Mouse (Mus musculus) liver, embryonic 14.5 days (tissue): ENCODE measurements at regions not wholly inside any gene's neighbourhood (a gene's known extent, or its start where the extent isn't known, plus 50 kb on each side); places are given as distances from the start of the nearest gene placed in this dataset.
"Not testable (repeated sequence)": the region's sequence is repeated elsewhere in the genome, so short reads cannot be mapped to it uniquely, and the experiment has no call there.

Source experiments
- ATAC-seq: fragments of 200-750 bp; cut with Nextera tagmentation; 2 replicates; pipeline ENCODE4 v1.8.0; 2017; ENCODE audit warnings: moderate number of reproducible peaks, mild to moderate bottlenecking, moderate library complexity; ENCODE audit not compliant: insufficient read depth
- DNase-seq, 3 experiments: peaks; one replicate each; pipeline ENCODE4 v3.0.0-alpha.2; 2012 to 2013; ENCODE audit warnings: low read depth in 3 of 3, low spot score in 3 of 3
- H3K27ac ChIP-seq: fragments of 300-500 bp; sonication (generic); 2 replicates; pipeline ENCODE4 v1.5.1; 2014; ENCODE audit warnings: moderate library complexity, mild to moderate bottlenecking, control low read depth, inconsistent platforms
- H3K27me3 ChIP-seq: fragments of 300-500 bp; sonication (generic); 2 replicates; pipeline ENCODE4 v1.6.1; 2014; ENCODE audit warnings: mild to moderate bottlenecking, low read length, moderate library complexity; ENCODE audit not compliant: control insufficient read depth, insufficient read depth
- H3K36me3 ChIP-seq: fragments of 300-500 bp; sonication (generic); replicated peaks from 2 replicates; pipeline ENCODE4 v1.6.1; 2014; ENCODE audit warnings: low read depth; ENCODE audit not compliant: control insufficient read depth, insufficient read depth
- H3K4me1 ChIP-seq, 2 experiments: fragments of 200-500 bp in 1 of 2; fragments of 300-500 bp in 1 of 2; sonication (generic) in 1 of 2; replicated peaks; 2 replicates each; pipeline ENCODE4 v1.6.1; 2012 to 2014; ENCODE audit warnings: antibody characterized with exemption in 1 of 2, inconsistent platforms in 1 of 2, low read length in 1 of 2; ENCODE audit not compliant: control insufficient read depth in 2 of 2, insufficient read depth in 2 of 2
- H3K4me2 ChIP-seq: fragments of 300-500 bp; sonication (generic); 2 replicates; pipeline ENCODE4 v1.6.1; 2014; ENCODE audit warnings: low read depth, mild to moderate bottlenecking, control low read depth, moderate library complexity
- H3K4me3 ChIP-seq, 2 experiments: fragments of 200-500 bp in 1 of 2; fragments of 300-500 bp in 1 of 2; sonication (generic) in 1 of 2; 2 replicates each; pipeline ENCODE4 v1.5.1; 2012 to 2014; ENCODE audit warnings: low read depth in 2 of 2, low read length in 2 of 2, mild to moderate bottlenecking in 2 of 2, control low read depth in 1 of 2, inconsistent platforms in 1 of 2, moderate library complexity in 1 of 2; ENCODE audit not compliant: insufficient read depth in 1 of 2
- H3K9ac ChIP-seq: fragments of 300-500 bp; sonication (generic); replicated peaks from 2 replicates; pipeline ENCODE4 v1.6.1; 2014; ENCODE audit warnings: mild to moderate bottlenecking, control low read depth, moderate library complexity
- H3K9me3 ChIP-seq: fragments of 300-500 bp; sonication (generic); 2 replicates; pipeline ENCODE4 v1.6.1; 2016; ENCODE audit warnings: low read length, mixed read lengths; ENCODE audit not compliant: control insufficient read depth
- CTCF ChIP-seq: IDR thresholded peaks from 2 replicates; pipeline ENCODE4 v1.5.1; 2016; ENCODE audit warnings: antibody characterized with exemption, low read depth, control low read depth
- EP300 ChIP-seq: IDR thresholded peaks from 2 replicates; pipeline ENCODE4 v1.6.1; 2016; ENCODE audit warnings: antibody characterized with exemption, low read depth
- WGBS: fragments of 180-500 bp; shearing (Covaris S2); extraction: QIAGEN DNeasy Blood & Tissue Kit; methylation state at CpG from one replicate; pipeline ENCODE4 v1.1.7; 2014; ENCODE audit not compliant: insufficient replicate concordance; 5-methylcytosine and 5-hydroxymethylcytosine counted together

- ATAC-seq, H3K9ac ChIP-seq, DNase-seq, H3K4me3 ChIP-seq, H3K36me3 ChIP-seq, H3K4me1 ChIP-seq, H3K4me2 ChIP-seq, H3K9me3 ChIP-seq, H3K27me3 ChIP-seq, H3K27ac ChIP-seq: not testable (repeated sequence)
- WGBS, result 69% methylated on average over 10 of the region's 10 CpGs
Observed at GRCm38 (mm10) chr7:62572316-62572715, 108.0 kb upstream of the Peg12 start.

GRCm38 (mm10) chr7:62571759-62572158 is 107.4 kb upstream of the Peg12 start:
- TF ChIP-seq CTCF (no peak), EP300 (no peak)
- no peak overlapping the region for H3K27ac ChIP-seq
- no peak overlapping the region for H3K4me3 ChIP-seq
- H3K9ac ChIP-seq, result no peak overlapping the region
- no peaks in the 10 kb centered on the region for H3K36me3 ChIP-seq
- 82% methylated on average over 9 of the region's 9 CpGs for WGBS
- H3K4me1 ChIP-seq, result no peaks in the 10 kb centered on the region
- ATAC-seq (no peak), DNase-seq (no peak)
- H3K27me3 ChIP-seq, result no peaks in the 10 kb centered on the region
- H3K9me3 ChIP-seq, result no peaks in the 10 kb centered on the region
- H3K4me2 ChIP-seq, result no peak overlapping the region

DNA sequence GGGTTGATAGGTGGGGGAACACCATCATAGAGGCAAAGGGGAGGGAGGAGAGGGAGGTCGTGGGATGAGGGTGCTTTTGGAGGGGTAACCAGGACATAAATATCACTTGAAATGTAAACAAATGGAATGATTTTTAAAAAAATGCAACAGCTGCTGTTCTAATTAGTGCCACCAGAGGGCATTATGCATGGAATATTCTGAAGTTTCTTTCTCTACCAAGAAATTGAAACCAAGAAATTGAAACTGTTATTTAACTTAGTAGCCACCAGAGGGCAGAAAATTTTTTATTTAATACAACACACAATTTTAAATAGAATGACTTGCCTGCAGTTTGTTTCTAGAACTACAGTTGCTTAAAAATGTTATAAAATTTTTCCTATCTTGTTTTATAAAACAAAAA is 77.9 kb upstream of the Peg12 start:
- no peaks in the 10 kb centered on the region for H3K4me1 ChIP-seq
- no peak overlapping the region for H3K27ac ChIP-seq
- WGBS, result 30% methylated on average over 1 of the region's 1 CpGs
- no peak overlapping the region for H3K4me3 ChIP-seq
- H3K9me3 ChIP-seq, result no peaks in the 10 kb centered on the region
- H3K27me3 ChIP-seq, result no peaks in the 10 kb centered on the region
- TF ChIP-seq EP300 (no peak), CTCF (0 out of 2 replicates have a peak, but pooled peaks have one; percentile 8)
- H3K36me3 ChIP-seq, result no peaks in the 10 kb centered on the region
- no peak overlapping the region for H3K4me2 ChIP-seq
- ATAC-seq (no peak), DNase-seq (no peak)
- H3K9ac ChIP-seq, result no peak overlapping the region
